Mouse (Mus musculus): ENCODE results near the gene Dct. TPM values are rescaled to one million over a fixed set of nuclear protein-coding genes. Genes with fewer than 3 reads are reported as not detected.

The Dct gene
- polyA plus RNA-seq, 1 experiment from 2014 or later: 0.73 TPM

DNA sequence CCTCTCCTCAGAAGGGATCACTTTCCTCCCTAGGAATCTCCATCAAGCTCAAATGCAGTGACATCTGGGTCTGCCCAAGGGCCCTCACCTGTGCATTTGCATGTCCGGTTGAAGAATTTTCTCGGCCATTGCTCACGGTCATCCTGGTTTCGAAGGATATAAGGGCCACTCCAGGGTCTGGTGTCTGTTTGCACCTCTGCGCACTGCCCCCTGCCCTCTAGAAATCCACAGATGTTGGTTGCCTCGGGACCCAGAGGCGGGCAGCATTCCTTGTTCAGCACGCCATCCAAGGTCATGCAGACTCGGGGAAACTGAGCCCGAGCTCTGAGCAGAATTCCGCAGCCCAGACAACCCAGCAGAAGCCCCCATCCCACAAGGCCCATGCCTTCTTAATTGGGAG is 648 bp downstream of the Dct start:
- 85% methylated on average over 11 of the region's 11 CpGs for WGBS (ENCODE audit: insufficient replicate concordance)
- Histone ChIP-seq H3K4me2 (no peak overlapping the region), H3K36me3 (ENCODE audit: control insufficient read depth, insufficient read depth, low read length) (no peaks in the 10 kb centered on the region), H3K4me3 (ENCODE audit: low read depth, low read length) (no peak overlapping the region), H3K9ac (ENCODE audit: low read depth, low read length) (no peak overlapping the region), H3K27ac (ENCODE audit: low read depth, low read length) (no peak overlapping the region), H3K27me3 (ENCODE audit: control insufficient read depth, insufficient read depth, low read length) (peaks cover 3% of the 10 kb centered on the region), H3K4me1 (ENCODE audit: control insufficient read depth, insufficient read depth, low read length) (no peaks in the 10 kb centered on the region), H3K9me3 (replicated peaks; ENCODE audit: control insufficient read depth, low read length) (no peaks in the 10 kb centered on the region)
- ATAC-seq (replicated peaks; ENCODE audit: insufficient number of reproducible peaks, low FRiP score, low TSS enrichment): no peak

GRCm38 (mm10) chr14:118050990-118051389 is 1.1 kb downstream of the Dct start:
- Histone ChIP-seq H3K27me3 (ENCODE audit: control insufficient read depth, insufficient read depth, low read length) (peaks cover 3% of the 10 kb centered on the region), H3K4me3 (ENCODE audit: low read depth, low read length) (no peak overlapping the region), H3K9me3 (replicated peaks; ENCODE audit: control insufficient read depth, low read length) (no peaks in the 10 kb centered on the region), H3K4me2 (no peak overlapping the region), H3K9ac (ENCODE audit: low read depth, low read length) (no peak overlapping the region), H3K27ac (ENCODE audit: low read depth, low read length) (no peak overlapping the region), H3K36me3 (ENCODE audit: control insufficient read depth, insufficient read depth, low read length) (no peaks in the 10 kb centered on the region), H3K4me1 (ENCODE audit: control insufficient read depth, insufficient read depth, low read length) (no peaks in the 10 kb centered on the region)
- no peak for ATAC-seq (replicated peaks; ENCODE audit: insufficient number of reproducible peaks, low FRiP score, low TSS enrichment)
- 89% methylated on average over 12 of the region's 12 CpGs for WGBS (ENCODE audit: insufficient replicate concordance)

GRCm38 (mm10) chr14:118050431-118050830 is 1.6 kb downstream of the Dct start:
- WGBS (ENCODE audit: insufficient replicate concordance): 80% methylated on average over 10 of the region's 10 CpGs
- Histone ChIP-seq H3K9me3 (replicated peaks; ENCODE audit: control insufficient read depth, low read length) (no peaks in the 10 kb centered on the region), H3K4me2 (no peak overlapping the region)

GRCm38 (mm10) chr14:118049648-118050238 is 2.3 kb downstream of the Dct start:
- ATAC-seq (replicated peaks; ENCODE audit: insufficient number of reproducible peaks, low FRiP score, low TSS enrichment): no peak
- 84% methylated on average over 12 of the region's 12 CpGs for WGBS (ENCODE audit: insufficient replicate concordance)

More at GRCm38 (mm10) chr14:118050431-118050830, 1.6 kb downstream of the Dct start:
- Histone ChIP-seq H3K27ac (ENCODE audit: low read depth, low read length) (no peak overlapping the region), H3K27me3 (ENCODE audit: control insufficient read depth, insufficient read depth, low read length) (peaks cover 4% of the 10 kb centered on the region), H3K9ac (ENCODE audit: low read depth, low read length) (no peak overlapping the region), H3K4me3 (ENCODE audit: low read depth, low read length) (no peak overlapping the region), H3K4me1 (ENCODE audit: control insufficient read depth, insufficient read depth, low read length) (no peaks in the 10 kb centered on the region), H3K36me3 (ENCODE audit: control insufficient read depth, insufficient read depth, low read length) (no peaks in the 10 kb centered on the region)
- ATAC-seq (replicated peaks; ENCODE audit: insufficient number of reproducible peaks, low FRiP score, low TSS enrichment): no peak

GRCm38 (mm10) chr14:118042963-118043362 is 9.1 kb downstream of the Dct start:
- Histone ChIP-seq H3K9me3 (replicated peaks; ENCODE audit: control insufficient read depth, low read length) (no peaks in the 10 kb centered on the region), H3K27me3 (ENCODE audit: control insufficient read depth, insufficient read depth, low read length) (peaks cover 8% of the 10 kb centered on the region), H3K4me2 (no peak overlapping the region), H3K9ac (ENCODE audit: low read depth, low read length) (no peak overlapping the region), H3K36me3 (ENCODE audit: control insufficient read depth, insufficient read depth, low read length) (no peaks in the 10 kb centered on the region), H3K4me3 (ENCODE audit: low read depth, low read length) (no peak overlapping the region), H3K4me1 (ENCODE audit: control insufficient read depth, insufficient read depth, low read length) (no peaks in the 10 kb centered on the region), H3K27ac (ENCODE audit: low read depth, low read length) (no peak overlapping the region)
- ATAC-seq (replicated peaks; ENCODE audit: insufficient number of reproducible peaks, low FRiP score, low TSS enrichment): no peak
- WGBS (ENCODE audit: insufficient replicate concordance): 85% methylated on average over 17 of the region's 17 CpGs

More at GRCm38 (mm10) chr14:118049648-118050238, 2.3 kb downstream of the Dct start:
- no peaks in the 10 kb centered on the region for H3K36me3 ChIP-seq (ENCODE audit: control insufficient read depth, insufficient read depth, low read length)
- no peak overlapping the region for H3K4me3 ChIP-seq (ENCODE audit: low read depth, low read length)
- H3K9me3 ChIP-seq (replicated peaks; ENCODE audit: control insufficient read depth, low read length): no peaks in the 10 kb centered on the region
- H3K9ac ChIP-seq (ENCODE audit: low read depth, low read length): no peak overlapping the region
- no peaks in the 10 kb centered on the region for H3K4me1 ChIP-seq (ENCODE audit: control insufficient read depth, insufficient read depth, low read length)
- H3K27me3 ChIP-seq (ENCODE audit: control insufficient read depth, insufficient read depth, low read length): peaks cover 5% of the 10 kb centered on the region
- H3K4me2 ChIP-seq: no peak overlapping the region
- H3K27ac ChIP-seq (ENCODE audit: low read depth, low read length): no peak overlapping the region

- 78% methylated on average over 18 of the region's 18 CpGs for WGBS (ENCODE audit: insufficient replicate concordance)
- H3K27me3 ChIP-seq (ENCODE audit: control insufficient read depth, insufficient read depth, low read length): peaks cover 8% of the 10 kb centered on the region
- ATAC-seq (replicated peaks; ENCODE audit: insufficient number of reproducible peaks, low FRiP score, low TSS enrichment): no peak
Measured at GRCm38 (mm10) chr14:118042066-118042762, 9.8 kb downstream of the Dct start.

DNA sequence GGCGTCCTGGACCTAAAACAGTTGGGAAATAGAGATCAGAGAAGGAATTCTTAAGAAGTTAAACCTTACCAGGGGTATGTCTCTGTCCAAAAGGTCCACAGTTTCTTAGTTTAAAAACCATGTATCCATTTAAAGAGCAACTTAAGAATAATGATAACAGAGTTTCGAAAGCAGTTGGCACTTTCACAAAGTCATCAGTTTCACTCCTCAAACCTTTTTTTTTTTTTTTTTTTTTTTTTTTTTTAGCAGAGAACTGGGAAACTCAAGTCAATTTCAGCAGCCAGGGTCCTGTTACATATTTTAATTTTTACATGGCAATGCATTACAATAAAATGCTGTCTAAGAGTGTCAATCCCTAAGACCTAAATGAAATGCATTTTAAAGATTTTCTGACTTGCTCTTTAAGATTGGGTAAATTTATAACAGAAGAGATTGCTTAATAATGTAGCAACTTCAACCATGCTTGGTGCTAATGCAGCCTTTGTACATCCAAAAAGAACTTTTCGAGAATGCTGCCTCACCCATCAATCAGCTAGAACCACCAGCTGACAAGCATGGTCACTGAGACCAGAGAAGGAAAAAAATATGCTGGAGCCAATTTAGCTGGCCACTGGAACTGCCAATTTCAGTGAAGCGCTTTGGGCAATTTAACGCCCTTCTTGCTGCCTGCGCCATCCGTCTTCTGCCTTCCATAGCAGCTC is 11.3 kb downstream of the Dct start:
- no peak overlapping the region for H3K9ac ChIP-seq (ENCODE audit: low read depth, low read length)
- no peak overlapping the region for H3K4me2 ChIP-seq
- no peak overlapping the region for H3K27ac ChIP-seq (ENCODE audit: low read depth, low read length)
- H3K9me3 ChIP-seq (replicated peaks; ENCODE audit: control insufficient read depth, low read length): no peaks in the 10 kb centered on the region
- ATAC-seq (replicated peaks; ENCODE audit: insufficient number of reproducible peaks, low FRiP score, low TSS enrichment): no peak
- 70% methylated on average over 7 of the region's 7 CpGs for WGBS (ENCODE audit: insufficient replicate concordance)
- no peaks in the 10 kb centered on the region for H3K36me3 ChIP-seq (ENCODE audit: control insufficient read depth, insufficient read depth, low read length)
- peaks cover 8% of the 10 kb centered on the region for H3K27me3 ChIP-seq (ENCODE audit: control insufficient read depth, insufficient read depth, low read length)
- no peak overlapping the region for H3K4me3 ChIP-seq (ENCODE audit: low read depth, low read length)
- H3K4me1 ChIP-seq (ENCODE audit: control insufficient read depth, insufficient read depth, low read length): no peaks in the 10 kb centered on the region

More at GRCm38 (mm10) chr14:118042066-118042762, 9.8 kb downstream of the Dct start:
- Histone ChIP-seq H3K4me3 (ENCODE audit: low read depth, low read length) (no peak overlapping the region), H3K4me1 (ENCODE audit: control insufficient read depth, insufficient read depth, low read length) (no peaks in the 10 kb centered on the region), H3K9ac (ENCODE audit: low read depth, low read length) (no peak overlapping the region), H3K9me3 (replicated peaks; ENCODE audit: control insufficient read depth, low read length) (no peaks in the 10 kb centered on the region), H3K27ac (ENCODE audit: low read depth, low read length) (no peak overlapping the region), H3K4me2 (no peak overlapping the region), H3K36me3 (ENCODE audit: control insufficient read depth, insufficient read depth, low read length) (no peaks in the 10 kb centered on the region)

DNA sequence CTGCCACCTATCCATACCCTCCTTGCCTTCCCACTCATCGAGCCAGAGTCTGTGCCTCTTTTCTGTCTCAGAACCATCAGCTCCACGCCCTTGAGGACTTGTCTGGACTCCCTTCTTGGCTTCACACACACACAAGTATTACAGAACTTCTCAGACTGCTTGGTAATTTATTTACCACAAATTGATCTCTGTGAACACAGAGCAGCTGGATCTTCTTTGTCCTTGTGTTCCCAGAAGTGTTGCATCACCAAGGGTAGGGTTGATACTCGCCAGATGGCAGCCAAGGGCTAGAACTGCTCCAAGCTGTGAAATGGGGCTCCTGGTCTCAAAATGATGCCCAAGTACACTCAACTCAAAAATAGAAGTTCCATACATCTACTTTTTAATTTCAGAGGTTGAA is 13.0 kb downstream of the Dct start:
- H3K27ac ChIP-seq (ENCODE audit: low read depth, low read length): no peak overlapping the region
- H3K9ac ChIP-seq (ENCODE audit: low read depth, low read length): no peak overlapping the region
- 66% methylated on average over 3 of the region's 3 CpGs for WGBS (ENCODE audit: insufficient replicate concordance)
- H3K4me1 ChIP-seq (ENCODE audit: control insufficient read depth, insufficient read depth, low read length): no peaks in the 10 kb centered on the region
- ATAC-seq (replicated peaks; ENCODE audit: insufficient number of reproducible peaks, low FRiP score, low TSS enrichment): no peak
- H3K4me3 ChIP-seq (ENCODE audit: low read depth, low read length): no peak overlapping the region
- no peaks in the 10 kb centered on the region for H3K9me3 ChIP-seq (replicated peaks; ENCODE audit: control insufficient read depth, low read length)
- no peaks in the 10 kb centered on the region for H3K36me3 ChIP-seq (ENCODE audit: control insufficient read depth, insufficient read depth, low read length)
- no peak overlapping the region for H3K4me2 ChIP-seq
- peaks cover 6% of the 10 kb centered on the region; the same call in 1 of the 2 replicates for H3K27me3 ChIP-seq (ENCODE audit: control insufficient read depth, insufficient read depth, low read length)
